Mouse (Mus musculus): ENCODE results near the gene B630019K06Rik. TPM values are rescaled to one million over a fixed set of nuclear protein-coding genes. Genes with fewer than 3 reads are reported as not detected.
A peak's percentile ranks its signal among the peaks of the same experiment; 100 is the strongest.
"Not testable (repeated sequence)": the region's sequence is repeated elsewhere in the genome, so short reads cannot be mapped to it uniquely, and the experiment has no call there.

B630019K06Rik gene
- total RNA-seq (2014; rRNA removed) (0.18 and 0.47 TPM in 2 replicates), polyA plus RNA-seq (2012; rRNA removed) (0.21 and 0.60 TPM in 2 replicates)

DNA sequence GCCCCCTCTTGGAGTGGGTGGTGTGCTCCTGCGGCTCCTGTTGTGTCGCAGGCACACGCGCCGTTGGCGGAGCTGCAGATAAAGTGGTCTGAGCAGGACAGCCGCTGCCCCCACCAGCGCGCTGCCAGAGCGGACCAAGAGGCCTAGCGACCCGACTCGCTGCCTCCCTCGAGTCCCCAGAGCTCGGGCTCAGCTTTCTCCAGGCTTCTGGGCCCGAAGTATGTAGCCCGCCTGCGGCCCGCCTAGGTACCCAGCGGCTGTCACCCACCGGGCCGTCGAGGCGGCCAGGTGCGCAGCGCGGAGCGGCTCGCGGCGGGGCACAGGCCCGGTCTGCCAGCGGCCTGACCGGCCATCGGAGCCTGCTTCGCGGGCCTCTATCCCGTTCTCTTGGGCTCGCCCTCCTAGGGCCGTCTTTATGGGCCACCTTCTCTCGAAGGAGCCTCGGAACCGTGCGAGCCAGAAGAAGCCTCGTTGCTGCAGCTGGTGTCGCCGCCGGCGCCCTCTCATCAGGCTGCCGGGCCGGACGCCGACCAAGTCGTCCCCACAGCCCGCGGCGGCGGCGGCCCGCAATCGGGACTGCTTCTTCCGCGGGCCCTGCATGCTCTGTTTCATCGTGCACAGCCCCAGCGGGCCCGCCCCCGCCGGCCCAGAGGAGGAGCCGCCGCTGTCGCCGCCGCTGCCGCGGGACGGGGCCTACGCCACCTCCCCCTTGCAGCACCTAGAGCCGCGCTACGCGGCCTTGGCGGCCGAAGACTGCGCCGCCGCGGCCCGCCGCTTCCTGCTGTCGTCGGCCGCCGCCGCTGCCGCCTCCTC lies at the start of gene B630019K06Rik:
TSS of gene B630019K06Rik (plus strand) at position 40 of the 813 bp plus-strand sequence.
- H3K27ac ChIP-seq (replicated peaks; ENCODE audit: insufficient read depth, low read depth, low read length), result peak within 1 kb of the TSS; percentile 5; the same call in 1 of the 2 replicates

DNA sequence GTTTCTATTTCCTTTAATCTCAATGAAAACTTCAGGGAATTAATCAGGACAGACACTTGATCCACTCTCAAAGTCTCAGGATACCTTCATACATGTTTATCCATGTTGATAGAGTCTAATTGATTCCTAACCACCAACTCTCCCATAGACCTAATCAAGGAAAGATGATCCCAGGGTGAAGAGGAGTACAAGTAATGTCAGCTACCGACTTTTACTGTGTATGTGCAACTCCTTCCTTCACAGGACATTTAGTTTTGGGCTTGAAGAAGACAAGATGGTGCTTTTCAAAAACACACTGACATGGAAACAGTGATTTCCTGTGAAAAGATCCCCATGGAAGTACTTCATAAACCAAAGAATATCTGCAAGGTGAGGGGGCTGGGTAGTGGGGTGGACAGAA lies 48.5 kb upstream of the B630019K06Rik start, which contains the start of gene Gm6592:
TSS of gene Gm6592 (plus strand) at position 301 of the 400 bp plus-strand sequence.
- 79% methylated on average over 1 of the region's 1 CpGs for WGBS
- DNase-seq (ENCODE audit: extremely low read depth, low read depth, low spot score), result no peak
- no peaks in the 10 kb centered on the region for H3K36me3 ChIP-seq (ENCODE audit: control insufficient read depth, insufficient read depth, low read length)
- H3K4me3 ChIP-seq (ENCODE audit: insufficient read depth, low read depth, low read length), result no peak within 1 kb of the TSS
- H3K27ac ChIP-seq (replicated peaks; ENCODE audit: insufficient read depth, low read depth, low read length), result no peak within 1 kb of the TSS
- no peaks in the 10 kb centered on the region for H3K4me1 ChIP-seq (ENCODE audit: control insufficient read depth, insufficient read depth, low read length)
- H3K27me3 ChIP-seq (ENCODE audit: control insufficient read depth, insufficient read depth, low read length), result no peaks in the 10 kb centered on the region
- no peak for TF ChIP-seq POLR2A (IDR thresholded peaks at IDR 0.05; ENCODE audit: extremely low read depth, insufficient read depth, low read length)
- TF ChIP-seq CTCF (IDR thresholded peaks at IDR 0.05; ENCODE audit: low read depth, low read length), result no peak
- H3K9ac ChIP-seq (ENCODE audit: low read depth, low read length), result no peak within 1 kb of the TSS
- H3K79me2 ChIP-seq (ENCODE audit: control insufficient read depth, insufficient read depth, low read length), result no peaks in the 10 kb centered on the region

More for the DNA sequence above, at the start of gene B630019K06Rik:
- WGBS, result 2% methylated on average over 62 of the region's 95 CpGs
- no peaks in the 10 kb centered on the region for H3K79me2 ChIP-seq (ENCODE audit: control insufficient read depth, insufficient read depth, low read length)
- peaks cover 3% of the 10 kb centered on the region; the same call in 1 of the 2 replicates for H3K36me3 ChIP-seq (ENCODE audit: control insufficient read depth, insufficient read depth, low read length)
- no peaks in the 10 kb centered on the region for H3K4me1 ChIP-seq (ENCODE audit: control insufficient read depth, insufficient read depth, low read length)
- TF ChIP-seq CTCF (IDR thresholded peaks at IDR 0.05; ENCODE audit: low read depth, low read length) (no peak), POLR2A (IDR thresholded peaks at IDR 0.05; ENCODE audit: extremely low read depth, insufficient read depth, low read length) (0 out of 2 replicates have a peak, but pooled peaks have one; percentile 47)
- no peaks in the 10 kb centered on the region for H3K27me3 ChIP-seq (ENCODE audit: control insufficient read depth, insufficient read depth, low read length)
- peak within 1 kb of the TSS; percentile 53 for H3K4me3 ChIP-seq (ENCODE audit: insufficient read depth, low read depth, low read length)
- H3K9ac ChIP-seq (ENCODE audit: low read depth, low read length), result peak within 1 kb of the TSS; percentile 87
- DNase-seq (ENCODE audit: extremely low read depth, low read depth, low spot score), result peak; percentile 36

DNA sequence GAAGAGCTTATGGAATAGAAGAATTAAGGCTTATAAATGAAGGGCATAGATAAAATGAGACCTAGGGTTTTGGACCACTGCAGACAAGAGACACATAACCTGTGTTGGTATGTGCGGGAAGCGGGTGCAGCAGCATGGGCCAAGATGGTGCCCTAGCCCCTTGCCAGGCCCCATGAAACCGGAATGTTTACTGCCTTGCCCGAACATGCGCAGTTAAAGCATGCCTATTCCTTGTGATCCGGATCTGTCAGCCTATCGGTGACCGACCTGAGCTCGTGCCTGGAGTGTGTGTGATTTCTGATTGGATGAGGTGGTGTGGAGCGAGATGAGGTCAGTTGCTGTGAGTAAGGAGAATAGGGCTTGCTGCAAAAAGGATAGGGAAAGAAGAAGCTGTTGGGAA lies 39.7 kb upstream of the B630019K06Rik start:
- TF ChIP-seq CTCF (IDR thresholded peaks at IDR 0.05; ENCODE audit: low read depth, low read length) (no peak), POLR2A (IDR thresholded peaks at IDR 0.05; ENCODE audit: extremely low read depth, insufficient read depth, low read length) (no peak)
- Histone ChIP-seq H3K27ac (replicated peaks; ENCODE audit: insufficient read depth, low read depth, low read length) (no peak overlapping the region), H3K9ac (ENCODE audit: low read depth, low read length) (no peak overlapping the region), H3K4me3 (ENCODE audit: insufficient read depth, low read depth, low read length) (no peak overlapping the region), H3K79me2 (ENCODE audit: control insufficient read depth, insufficient read depth, low read length) (no peaks in the 10 kb centered on the region), H3K27me3 (ENCODE audit: control insufficient read depth, insufficient read depth, low read length) (no peaks in the 10 kb centered on the region), H3K4me1 (ENCODE audit: control insufficient read depth, insufficient read depth, low read length) (no peaks in the 10 kb centered on the region), H3K36me3 (ENCODE audit: control insufficient read depth, insufficient read depth, low read length) (no peaks in the 10 kb centered on the region)
- 92% methylated on average over 10 of the region's 10 CpGs for WGBS
- no peak for DNase-seq (ENCODE audit: extremely low read depth, low read depth, low spot score)

DNA sequence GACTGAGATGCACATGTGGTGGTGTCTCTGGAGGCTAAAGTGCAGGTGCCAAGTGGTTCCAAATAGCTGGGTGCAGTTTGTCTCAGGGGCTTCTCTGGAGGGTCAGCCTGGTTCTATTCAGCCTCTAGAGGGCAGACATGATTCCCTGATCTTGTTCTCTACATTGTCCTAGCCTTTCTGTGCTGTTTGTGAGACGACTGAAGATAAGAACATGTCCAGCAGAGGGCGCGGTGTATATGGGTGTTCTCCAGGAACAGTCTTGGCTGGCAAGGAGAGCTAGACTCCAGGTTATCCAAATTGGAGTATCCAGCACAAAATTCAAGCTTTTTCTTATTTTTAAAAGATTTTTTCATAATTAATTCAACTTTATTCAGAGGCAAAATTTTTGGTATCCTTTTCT lies 27.9 kb upstream of the B630019K06Rik start:
- H3K9ac ChIP-seq (ENCODE audit: low read depth, low read length); H3K79me2 ChIP-seq (ENCODE audit: control insufficient read depth, insufficient read depth, low read length); H3K36me3 ChIP-seq (ENCODE audit: control insufficient read depth, insufficient read depth, low read length); H3K4me1 ChIP-seq (ENCODE audit: control insufficient read depth, insufficient read depth, low read length); H3K4me3 ChIP-seq (ENCODE audit: insufficient read depth, low read depth, low read length); H3K27me3 ChIP-seq (ENCODE audit: control insufficient read depth, insufficient read depth, low read length); H3K27ac ChIP-seq (replicated peaks; ENCODE audit: insufficient read depth, low read depth, low read length): not testable (repeated sequence)
- peak; percentile 14 for DNase-seq (ENCODE audit: extremely low read depth, low read depth, low spot score)
- 18% methylated on average over 3 of the region's 3 CpGs for WGBS

DNA sequence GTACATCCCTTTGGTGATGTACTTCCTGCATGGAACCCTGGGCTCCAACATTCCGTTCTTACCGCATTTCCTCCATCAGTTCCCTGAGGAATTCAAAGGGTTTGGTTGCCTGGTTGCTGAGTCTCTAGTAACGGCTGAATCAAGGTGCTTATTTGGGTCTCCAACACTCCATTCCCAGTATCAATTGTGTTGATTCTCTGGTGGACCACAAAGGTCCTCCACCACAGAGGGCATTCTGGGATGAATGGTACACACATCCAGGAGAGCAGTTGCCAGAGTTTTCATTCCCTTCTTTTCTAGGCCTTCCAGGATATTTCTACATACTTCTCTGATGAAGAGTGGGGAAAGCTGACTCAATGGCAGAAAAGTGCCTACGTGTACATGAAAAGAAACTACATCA lies 18.2 kb upstream of the B630019K06Rik start, which contains the start of gene Gm5751:
TSS of gene Gm5751 (plus strand) at position 301 of the 400 bp plus-strand sequence.
- not testable (repeated sequence) for DNase-seq (ENCODE audit: extremely low read depth, low read depth, low spot score); H3K9ac ChIP-seq (ENCODE audit: low read depth, low read length); H3K27ac ChIP-seq (replicated peaks; ENCODE audit: insufficient read depth, low read depth, low read length); H3K79me2 ChIP-seq (ENCODE audit: control insufficient read depth, insufficient read depth, low read length); H3K36me3 ChIP-seq (ENCODE audit: control insufficient read depth, insufficient read depth, low read length); H3K27me3 ChIP-seq (ENCODE audit: control insufficient read depth, insufficient read depth, low read length); H3K4me3 ChIP-seq (ENCODE audit: insufficient read depth, low read depth, low read length); H3K4me1 ChIP-seq (ENCODE audit: control insufficient read depth, insufficient read depth, low read length)
- WGBS, result 96% methylated on average over 3 of the region's 4 CpGs

DNA sequence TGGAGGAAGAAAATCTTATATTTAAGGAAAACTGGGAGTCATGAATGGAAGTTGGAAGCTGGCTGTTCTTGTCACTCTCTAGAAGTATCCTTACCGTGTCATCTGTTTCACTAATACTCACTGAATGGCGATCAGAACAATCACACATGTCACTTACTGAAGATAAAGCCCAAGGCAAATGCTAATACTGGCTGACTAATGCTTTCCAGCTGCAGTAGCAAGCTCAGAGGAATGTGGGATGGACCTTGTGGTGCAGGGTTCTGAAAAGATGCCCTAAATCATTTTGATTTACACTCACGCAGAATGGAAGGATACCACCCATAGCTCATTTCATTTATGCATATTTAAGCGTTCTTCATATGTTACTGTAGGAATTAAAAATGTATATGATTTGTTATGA lies 7.8 kb upstream of the B630019K06Rik start:
- no peak for DNase-seq (ENCODE audit: extremely low read depth, low read depth, low spot score)
- Histone ChIP-seq H3K36me3 (ENCODE audit: control insufficient read depth, insufficient read depth, low read length) (peaks cover 3% of the 10 kb centered on the region; the same call in 1 of the 2 replicates), H3K79me2 (ENCODE audit: control insufficient read depth, insufficient read depth, low read length) (no peaks in the 10 kb centered on the region), H3K9ac (ENCODE audit: low read depth, low read length) (no peak overlapping the region), H3K27me3 (ENCODE audit: control insufficient read depth, insufficient read depth, low read length) (no peaks in the 10 kb centered on the region), H3K4me3 (ENCODE audit: insufficient read depth, low read depth, low read length) (no peak overlapping the region), H3K4me1 (ENCODE audit: control insufficient read depth, insufficient read depth, low read length) (no peaks in the 10 kb centered on the region), H3K27ac (replicated peaks; ENCODE audit: insufficient read depth, low read depth, low read length) (no peak overlapping the region)
- TF ChIP-seq CTCF (IDR thresholded peaks at IDR 0.05; ENCODE audit: low read depth, low read length) (no peak), POLR2A (IDR thresholded peaks at IDR 0.05; ENCODE audit: extremely low read depth, insufficient read depth, low read length) (no peak)
- 87% methylated on average over 4 of the region's 4 CpGs for WGBS
